Mouse (Mus musculus): ENCODE measurements around the gene Sp1.

The Sp1 gene

DNA sequence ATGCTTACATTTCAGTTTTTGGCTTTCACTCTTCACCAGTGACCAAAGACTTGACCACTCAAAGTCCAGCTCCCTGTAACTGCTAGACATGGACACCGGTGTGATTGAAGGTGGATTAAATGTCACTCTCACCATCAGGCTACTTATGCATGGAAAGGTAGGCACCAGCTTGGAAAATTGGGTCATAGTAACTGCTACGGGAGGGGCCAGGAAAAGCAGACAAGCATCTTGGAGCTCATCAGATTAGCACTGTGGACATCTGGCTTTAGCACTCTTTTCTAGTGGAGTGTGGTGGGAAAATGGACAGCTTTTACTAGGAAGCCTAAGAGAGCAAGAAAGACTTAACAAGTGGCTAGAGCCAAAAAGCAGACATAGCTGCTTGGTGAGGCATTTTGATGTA lies 67.3 kb downstream of the Sp1 start:
- DNase-seq (ENCODE audit: low spot score in 2 of 2), result no peak

DNA sequence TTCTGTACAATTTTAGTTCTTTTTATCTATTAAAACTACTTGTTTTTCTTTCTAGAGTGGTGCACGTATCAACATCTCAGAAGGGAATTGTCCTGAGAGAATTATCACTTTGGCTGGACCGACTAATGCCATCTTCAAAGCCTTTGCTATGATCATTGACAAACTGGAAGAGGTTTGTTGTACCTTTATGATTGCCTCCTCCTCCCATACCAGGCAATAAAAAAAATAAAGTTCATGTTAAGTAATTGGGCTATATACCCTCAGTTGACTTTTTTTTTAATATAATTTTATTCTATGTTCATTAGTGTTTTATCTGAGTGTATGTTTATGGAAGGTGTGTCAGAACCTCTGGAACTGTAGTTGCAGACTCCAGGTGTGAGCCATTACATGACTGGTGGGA lies 68.6 kb downstream of the Sp1 start:
- no peak for DNase-seq (ENCODE audit: low spot score in 2 of 2)

DNA sequence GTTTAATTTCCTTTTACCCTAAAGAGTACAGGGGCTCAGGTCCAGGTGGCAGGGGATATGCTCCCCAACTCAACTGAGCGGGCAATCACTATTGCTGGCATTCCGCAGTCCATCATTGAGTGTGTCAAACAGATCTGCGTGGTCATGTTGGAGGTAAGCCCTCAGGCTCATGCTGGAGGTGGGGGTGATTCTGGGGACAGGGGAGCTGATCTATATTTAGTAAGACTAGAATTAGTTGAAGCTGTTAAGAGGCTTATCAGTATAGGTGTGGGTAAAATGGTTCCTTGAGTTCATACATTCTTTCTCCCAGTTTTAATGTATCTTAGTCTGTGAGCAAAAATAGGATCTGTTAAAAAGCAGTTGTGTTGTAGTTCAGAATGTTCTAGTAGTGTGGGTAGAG lies 77.2 kb downstream of the Sp1 start:
- no peak for DNase-seq (ENCODE audit: low spot score in 2 of 2)

DNA sequence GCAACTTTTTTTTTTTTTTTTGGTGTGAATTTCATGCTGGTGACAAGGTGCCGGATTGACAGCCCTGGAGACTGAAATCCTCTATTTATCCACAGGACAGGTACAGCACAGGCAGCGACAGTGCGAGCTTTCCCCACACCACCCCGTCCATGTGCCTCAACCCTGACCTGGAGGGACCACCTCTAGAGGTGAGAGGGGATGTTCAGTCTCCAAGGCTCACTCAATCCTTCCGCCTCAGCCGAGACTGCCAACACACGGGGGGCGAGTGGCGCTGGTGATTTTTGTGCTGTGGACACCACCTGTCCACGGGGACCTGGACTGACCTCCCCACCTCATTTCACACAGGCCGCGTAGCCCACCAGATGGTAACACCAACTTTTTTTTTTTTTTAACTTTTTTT lies 79.9 kb downstream of the Sp1 start:
- no peak for DNase-seq (ENCODE audit: low spot score in 2 of 2)
